In genomic region chr5:31021790-31022189, GRCm38 (mm10) we compare ENCODE assay signal across 10 mouse cellular contexts. TPM values are rescaled to one million over a fixed set of nuclear protein-coding genes. Genes with fewer than 3 reads are reported as not detected.
"Had no signal": no experiment of that assay in that cellular context is flagged by ENCODE, and none has a peak within 500 bp of the region (broad histone marks: within the 10 kb centered on the region; RNA-seq: fewer than 3 reads in every experiment).

No protein-coding gene starts in this region.

RNA-seq across cellular contexts. Expression of gene Tcf23, which starts 53.3 kb away (rescaled TPM):
- total RNA-seq: hematopoietic stem cell, adult 5-6 weeks; hindbrain, postnatal 0 days; layer of hippocampus, postnatal 10 days had no signal
- polyA plus RNA-seq: hindbrain, embryonic 10.5 days; hindbrain, embryonic 11.5 days; hindbrain, embryonic 12.5 days; hindbrain, embryonic 13.5 days; hindbrain, embryonic 15.5 days; hindbrain, embryonic 16.5 days; inflammation-experienced regulatory T-cells, adult 6 months had no signal
